Mouse (Mus musculus) splenic B cell, adult 2 months (primary cell): ENCODE measurements around the gene H2-Q6.
"Not testable (repeated sequence)": the region's sequence is repeated elsewhere in the genome, so short reads cannot be mapped to it uniquely, and the experiment has no call there.

Experiments used
- DNase-seq: peaks from one replicate; pipeline ENCODE4 v3.0.0-alpha.2; 2011; ENCODE audit warnings: low read depth, low spot score
- H3K27me3 ChIP-seq: 2 replicates; pipeline ENCODE4 v1.6.1; 2012; ENCODE audit warnings: mild to moderate bottlenecking, low read length, moderate library complexity, mixed read lengths; ENCODE audit not compliant: control insufficient read depth, poor library complexity, insufficient read depth, severe bottlenecking
- H3K36me3 ChIP-seq: 2 replicates; pipeline ENCODE4 v1.6.1; 2012; ENCODE audit warnings: mild to moderate bottlenecking, low read length, moderate library complexity, mixed read lengths; ENCODE audit not compliant: control insufficient read depth, poor library complexity, insufficient read depth, severe bottlenecking

H2-Q6 gene

DNA sequence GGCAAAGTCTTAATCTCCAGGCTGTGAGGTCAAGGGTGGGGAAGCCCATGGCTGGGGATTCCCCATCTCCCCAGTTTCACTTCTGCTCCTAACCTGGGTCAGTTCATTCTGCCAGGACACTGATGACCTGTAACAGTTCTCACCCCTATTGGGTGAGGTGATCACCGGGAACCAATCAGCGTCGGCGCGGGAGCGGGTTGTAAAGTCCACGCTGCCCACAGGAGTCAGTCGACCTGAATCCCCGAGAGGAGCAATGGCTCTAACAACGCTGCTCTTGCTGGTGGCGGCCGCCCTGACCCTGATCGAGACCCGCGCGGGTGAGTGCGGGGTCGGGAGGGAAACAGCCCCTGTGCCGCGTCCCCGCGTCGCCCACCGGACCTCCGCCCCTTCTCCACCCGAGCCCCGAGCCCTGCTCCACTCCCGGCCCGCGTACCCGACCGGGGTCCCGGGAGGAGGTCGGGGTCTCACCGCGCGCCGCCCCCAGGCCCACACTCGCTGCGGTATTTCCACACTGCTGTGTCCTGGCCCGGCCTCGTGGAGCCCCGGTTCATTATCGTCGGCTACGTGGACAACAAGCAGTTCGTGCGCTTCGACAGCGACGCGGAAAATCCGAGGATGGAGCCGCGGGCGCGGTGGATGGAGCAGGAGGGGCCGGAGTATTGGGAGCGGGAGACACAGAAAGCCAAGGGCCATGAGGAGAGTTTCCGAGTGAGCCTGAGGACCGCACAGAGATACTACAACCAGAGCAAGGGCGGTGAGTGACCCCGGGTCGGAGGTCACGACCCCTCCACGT is at the start of gene H2-Q6:
TSS of gene H2-Q6 (plus strand) at position 227 of the 793 bp plus-strand sequence.
- peak; percentile 97 for DNase-seq
- not testable (repeated sequence) for H3K27me3 ChIP-seq
- peaks cover 19% of the 10 kb centered on the region for H3K36me3 ChIP-seq

DNA sequence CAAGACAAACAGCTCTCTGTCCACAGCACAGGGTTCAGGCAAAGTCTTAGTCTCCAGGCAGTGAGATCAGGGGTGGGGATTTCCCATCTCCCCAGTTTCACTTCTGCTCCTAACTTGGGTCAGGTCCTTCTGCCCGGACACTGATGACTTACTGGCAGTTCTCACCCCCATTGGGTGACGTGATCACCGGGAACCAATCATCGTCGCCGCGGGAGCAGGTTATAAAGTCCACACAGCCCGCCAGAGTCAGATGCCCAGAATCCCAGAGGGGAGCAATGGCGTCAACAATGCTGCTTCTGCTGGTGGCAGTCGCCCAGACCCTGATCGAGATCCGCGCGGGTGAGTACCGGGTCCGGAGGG is 45.3 kb upstream of the H2-Q6 start, which contains the start of gene H2-Q4:
TSS of gene H2-Q4 (plus strand) at position 249 of the 360 bp plus-strand sequence.
- Histone ChIP-seq H3K36me3 (peaks cover 4% of the 10 kb centered on the region; the same call in 1 of the 2 replicates), H3K27me3 (no peaks in the 10 kb centered on the region)
- DNase-seq, result peak; percentile 99

DNA sequence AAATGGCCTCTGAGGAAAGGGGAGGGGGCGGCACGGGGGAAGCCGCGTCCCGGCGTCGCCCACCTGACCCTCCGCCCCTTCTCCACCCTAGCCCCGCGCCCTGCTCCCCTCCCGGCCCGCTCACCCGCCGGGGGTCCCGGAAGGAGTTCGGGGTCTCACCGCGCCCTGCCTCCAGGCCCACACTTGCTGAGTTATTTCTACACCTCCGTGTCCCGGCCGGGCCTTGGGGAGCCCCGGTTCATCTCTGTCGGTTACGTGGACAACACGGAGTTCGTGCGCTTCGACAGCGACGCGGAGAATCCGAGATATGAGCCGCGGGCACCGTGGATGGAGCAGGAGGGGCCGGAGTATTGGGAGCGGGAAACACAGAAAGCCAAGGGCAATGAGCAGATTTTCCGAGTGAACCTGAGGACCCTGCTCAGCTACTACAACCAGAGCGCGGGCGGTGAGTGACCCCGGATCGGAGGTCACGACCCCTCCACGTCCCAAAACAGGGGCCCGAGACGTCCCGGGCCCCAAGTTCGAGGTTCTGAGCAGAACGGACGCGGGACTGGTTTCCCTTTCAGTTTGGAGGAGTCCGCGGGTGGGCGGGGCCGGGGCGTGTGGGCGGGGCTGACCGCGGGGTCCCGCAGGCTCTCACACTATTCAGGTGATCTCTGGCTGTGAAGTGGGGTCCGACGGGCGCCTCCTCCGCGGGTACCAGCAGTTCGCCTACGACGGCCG is 44.8 kb upstream of the H2-Q6 start:
- DNase-seq, result peak; percentile 74
- Histone ChIP-seq H3K36me3 (peaks cover 4% of the 10 kb centered on the region; the same call in 1 of the 2 replicates), H3K27me3 (no peaks in the 10 kb centered on the region)

DNA sequence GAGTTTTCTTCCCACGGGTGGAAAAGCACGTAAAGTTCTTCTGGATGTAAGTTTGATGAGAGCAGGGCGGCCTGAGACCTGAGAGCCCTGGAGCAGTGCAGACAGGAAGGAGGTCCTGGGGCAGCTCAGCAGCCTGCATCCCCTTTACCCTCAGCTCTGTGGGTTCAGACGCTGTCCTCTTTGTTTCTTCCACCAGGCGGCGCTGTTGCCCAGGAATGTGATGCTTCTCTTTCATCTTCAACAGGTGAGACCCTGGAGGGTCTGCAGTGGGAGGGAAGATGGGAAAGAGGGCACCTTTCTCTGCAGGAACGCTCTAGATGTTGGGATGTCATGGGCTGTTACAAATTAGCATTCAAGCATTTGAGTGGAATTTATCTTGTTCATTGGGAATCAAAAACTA is 34.9 kb upstream of the H2-Q6 start:
- peak; percentile 77 for DNase-seq
- not testable (repeated sequence) for H3K36me3 ChIP-seq, H3K27me3 ChIP-seq

DNA sequence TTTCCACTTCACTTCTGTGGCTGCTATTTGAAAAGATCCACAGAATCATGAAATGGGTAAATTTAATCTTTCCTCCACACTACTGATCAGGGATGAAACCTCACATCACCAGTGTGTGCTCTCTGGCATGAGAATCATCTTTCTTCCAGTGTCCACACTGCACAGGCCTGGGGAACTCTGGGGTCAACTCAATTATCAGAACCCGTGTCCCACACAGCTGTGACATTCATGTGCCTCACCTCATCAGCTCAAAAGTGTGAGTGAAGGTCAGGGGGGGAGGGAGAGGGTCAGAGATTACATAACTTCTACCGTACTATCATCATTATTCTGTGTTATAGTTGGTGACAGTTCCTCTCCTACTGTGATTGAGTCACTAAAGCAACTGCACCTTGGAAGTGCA is 32.0 kb upstream of the H2-Q6 start:
- not testable (repeated sequence) for H3K27me3 ChIP-seq, DNase-seq, H3K36me3 ChIP-seq

DNA sequence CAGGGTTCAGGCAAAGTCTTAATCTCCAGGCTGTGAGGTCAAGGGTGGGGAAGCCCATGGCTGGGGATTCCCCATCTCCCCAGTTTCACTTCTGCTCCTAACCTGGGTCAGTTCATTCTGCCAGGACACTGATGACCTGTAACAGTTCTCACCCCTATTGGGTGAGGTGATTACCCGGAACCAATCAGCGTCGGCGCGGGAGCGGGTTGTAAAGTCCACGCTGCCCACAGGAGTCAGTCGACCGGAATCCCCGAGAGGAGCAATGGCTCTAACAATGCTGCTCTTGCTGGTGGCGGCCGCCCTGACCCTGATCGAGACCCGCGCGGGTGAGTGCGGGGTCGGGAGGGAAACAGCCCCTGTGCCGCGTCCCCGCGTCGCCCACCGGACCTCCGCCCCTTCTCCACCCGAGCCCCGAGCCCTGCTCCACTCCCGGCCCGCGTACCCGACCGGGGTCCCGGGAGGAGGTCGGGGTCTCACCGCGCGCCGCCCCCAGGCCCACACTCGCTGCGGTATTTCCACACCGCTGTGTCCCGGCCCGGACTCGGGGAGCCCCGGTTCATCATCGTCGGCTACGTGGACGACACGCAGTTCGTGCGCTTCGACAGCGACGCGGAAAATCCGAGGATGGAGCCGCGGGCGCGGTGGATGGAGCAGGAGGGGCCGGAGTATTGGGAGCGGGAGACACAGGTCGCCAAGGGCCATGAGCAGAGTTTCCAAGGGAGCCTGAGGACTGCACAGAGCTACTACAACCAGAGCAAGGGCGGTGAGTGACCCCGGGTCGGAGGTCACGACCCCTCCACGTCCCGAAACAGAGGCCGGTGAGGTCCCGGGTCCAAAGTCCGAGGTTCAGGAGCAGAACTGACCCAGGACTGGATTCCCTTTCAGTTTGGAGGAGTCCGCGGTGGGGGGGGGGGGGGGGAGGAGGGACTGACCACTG is 30.5 kb upstream of the H2-Q6 start:
- not testable (repeated sequence) for H3K27me3 ChIP-seq, H3K36me3 ChIP-seq
- peak; percentile 21 for DNase-seq

DNA sequence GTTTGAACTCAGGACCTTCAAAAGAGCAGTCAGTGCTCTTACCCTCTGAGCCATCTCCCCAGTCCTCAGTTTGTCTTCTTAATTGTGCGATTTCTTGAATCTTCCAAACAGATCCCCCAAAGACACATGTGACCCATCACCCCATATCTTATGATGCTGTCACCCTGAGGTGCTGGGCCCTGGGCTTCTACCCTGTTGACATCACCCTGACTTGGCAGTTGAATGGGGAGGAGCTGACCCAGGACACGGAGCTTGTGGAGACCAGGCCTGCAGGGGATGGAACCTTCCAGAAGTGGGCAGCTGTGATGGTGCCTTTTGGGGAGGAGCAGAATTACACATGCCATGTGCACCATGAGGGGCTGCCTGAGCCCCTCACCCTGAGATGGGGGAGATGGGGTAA is 27.7 kb upstream of the H2-Q6 start:
- H3K27me3 ChIP-seq, H3K36me3 ChIP-seq, DNase-seq: not testable (repeated sequence)

DNA sequence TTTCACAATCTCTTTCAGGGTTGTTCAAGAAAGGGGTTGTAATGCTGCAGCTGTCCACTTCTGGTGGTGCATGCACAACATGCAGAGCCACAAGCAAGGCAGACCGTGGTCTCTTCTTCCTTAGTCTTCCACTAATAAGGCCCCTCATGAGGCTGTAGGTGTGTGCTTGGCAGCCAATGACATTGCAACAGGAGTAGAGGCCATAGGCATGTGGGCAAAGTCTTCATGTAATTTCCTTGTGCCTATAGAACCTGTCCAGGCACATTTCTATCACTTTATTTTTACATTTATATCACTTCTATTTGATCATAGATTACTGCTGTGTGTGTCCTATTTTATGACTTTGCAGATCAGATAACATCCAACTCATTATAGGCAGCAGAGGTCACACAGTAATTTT is 11.6 kb upstream of the H2-Q6 start:
- H3K27me3 ChIP-seq, DNase-seq, H3K36me3 ChIP-seq: not testable (repeated sequence)

DNA sequence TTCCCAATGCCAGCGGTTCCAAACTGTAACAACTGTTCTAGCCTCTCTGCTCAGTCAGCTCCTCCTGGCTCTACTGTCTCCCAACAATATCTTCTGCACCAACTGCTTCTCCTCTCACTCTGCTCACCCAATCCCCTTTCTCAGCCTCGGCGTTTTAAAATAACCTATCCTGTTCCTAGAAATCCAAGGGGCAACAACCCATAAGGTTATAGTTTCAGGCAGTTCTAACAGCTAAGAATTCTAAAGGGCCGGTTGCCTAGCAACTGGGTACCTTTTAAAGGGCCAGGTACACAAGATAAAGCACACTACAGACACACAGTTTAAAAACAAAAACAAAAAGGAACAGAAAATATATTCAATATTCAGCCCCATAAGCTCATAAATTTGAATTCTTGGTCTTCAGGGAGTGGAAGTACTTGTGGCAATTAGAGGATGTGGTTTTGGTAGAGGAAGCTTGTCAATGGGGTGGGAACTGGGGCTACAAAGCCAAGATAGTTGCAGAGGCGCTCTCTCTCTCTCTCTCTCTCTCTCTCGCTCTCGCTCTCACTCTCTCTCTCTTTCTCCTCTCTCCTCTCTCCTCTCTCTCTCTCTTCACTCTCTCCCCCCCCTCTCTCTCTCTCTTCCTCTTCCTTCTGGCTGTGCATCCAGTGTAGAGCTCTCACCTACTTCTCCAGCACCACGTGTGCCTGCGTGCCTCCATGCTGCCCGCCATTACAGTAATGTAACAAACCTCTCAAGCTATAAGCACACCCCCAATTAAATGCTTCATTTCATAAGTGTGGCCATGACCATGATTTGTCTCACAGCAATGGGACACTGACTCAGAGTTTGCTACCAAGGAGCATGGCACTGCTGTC is 9.1 kb upstream of the H2-Q6 start:
- not testable (repeated sequence) for H3K36me3 ChIP-seq, DNase-seq, H3K27me3 ChIP-seq

DNA sequence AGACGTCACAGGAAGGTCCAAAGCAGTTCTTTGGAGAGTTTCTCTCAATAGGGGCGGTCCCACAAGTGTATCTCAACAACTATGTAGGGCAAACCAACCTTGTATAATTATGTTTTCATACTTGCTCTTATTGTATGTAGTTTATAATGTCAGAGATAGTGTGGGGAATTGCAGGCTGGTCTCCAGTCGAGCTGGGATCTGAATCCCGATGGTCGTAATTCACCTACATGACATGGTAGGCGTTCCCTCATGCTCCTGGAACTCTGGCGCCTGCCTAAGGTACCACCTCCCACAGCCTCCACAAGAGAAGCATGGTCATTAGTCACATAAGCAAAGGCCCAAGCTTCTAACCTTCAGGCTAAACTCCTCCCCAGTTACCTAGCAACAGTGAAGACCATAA is 5.9 kb upstream of the H2-Q6 start:
- H3K36me3 ChIP-seq, result no peaks in the 10 kb centered on the region
- H3K27me3 ChIP-seq, result no peaks in the 10 kb centered on the region; the same call in 1 of the 2 replicates
- DNase-seq, result peak; percentile 9

DNA sequence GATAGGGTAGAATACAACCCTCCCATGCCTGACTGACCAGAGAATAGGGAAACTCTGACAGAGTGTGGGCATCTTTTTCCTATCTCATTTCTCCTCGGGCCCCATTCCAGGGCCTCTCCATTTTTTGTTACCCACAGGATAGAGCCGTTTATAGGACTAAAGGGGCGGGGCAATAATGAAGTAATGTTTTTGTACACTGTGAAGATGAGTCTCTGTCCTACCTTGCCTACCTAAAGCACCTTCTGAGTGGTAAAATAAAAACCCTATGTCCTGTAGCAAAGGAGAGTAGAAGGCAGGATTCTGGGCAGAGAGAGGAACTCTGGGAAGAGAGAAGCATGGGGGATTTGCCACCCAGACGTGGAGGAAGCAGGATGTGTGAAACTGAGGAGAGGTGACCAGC is 5.1 kb upstream of the H2-Q6 start:
- not testable (repeated sequence) for DNase-seq, H3K27me3 ChIP-seq, H3K36me3 ChIP-seq

DNA sequence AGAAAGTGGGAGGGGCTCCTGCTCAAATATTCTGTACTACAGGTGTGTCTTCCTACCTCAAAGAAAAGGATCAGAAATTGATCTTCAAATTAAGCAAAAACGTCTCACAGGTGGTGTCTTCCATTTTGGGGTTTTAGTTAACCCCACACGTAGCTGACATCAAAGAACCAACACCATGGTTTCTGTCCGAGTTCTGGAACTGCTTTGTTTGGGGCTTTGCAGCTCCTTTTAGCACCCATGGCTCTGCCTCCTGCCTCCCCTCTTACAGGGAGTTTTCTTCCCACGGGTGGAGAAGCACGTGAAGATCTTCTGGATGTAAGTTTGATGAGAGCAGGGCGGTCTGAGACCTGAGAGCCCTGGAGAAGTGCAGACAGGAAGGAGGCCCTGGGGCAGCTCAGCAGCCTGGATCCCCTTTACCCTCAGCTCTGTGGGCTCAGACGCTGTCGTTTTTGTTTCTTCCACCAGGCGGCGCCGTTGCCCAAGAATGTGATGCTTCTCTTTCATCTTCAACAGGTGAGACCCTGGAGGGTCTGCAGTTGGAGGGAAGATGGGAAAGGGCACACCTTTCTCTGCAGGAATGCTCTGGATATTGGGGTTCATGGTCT is 4.3 kb upstream of the H2-Q6 start:
- DNase-seq, result peak; percentile 83
- not testable (repeated sequence) for H3K27me3 ChIP-seq, H3K36me3 ChIP-seq

DNA sequence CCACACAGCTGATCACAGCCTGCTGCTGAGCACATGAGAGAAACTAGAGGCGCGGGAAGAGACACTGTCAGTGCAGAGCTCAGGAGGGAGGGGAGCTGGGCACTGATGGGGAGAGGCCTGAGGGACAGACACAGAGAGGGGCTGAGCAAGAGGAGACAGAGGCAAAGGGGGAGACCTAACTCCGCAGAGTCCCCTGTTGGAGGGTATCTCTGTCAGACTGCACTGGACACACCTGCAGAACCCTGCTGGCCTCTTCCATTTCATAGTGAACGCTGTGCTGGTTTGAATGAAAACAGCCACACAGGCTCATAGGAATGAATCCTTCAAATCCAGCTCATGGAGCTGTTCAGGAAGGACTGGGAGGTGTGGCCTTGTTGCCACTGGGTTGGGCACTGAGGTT is 3.3 kb upstream of the H2-Q6 start:
- not testable (repeated sequence) for H3K27me3 ChIP-seq, H3K36me3 ChIP-seq
- DNase-seq, result peak; percentile 4

DNA sequence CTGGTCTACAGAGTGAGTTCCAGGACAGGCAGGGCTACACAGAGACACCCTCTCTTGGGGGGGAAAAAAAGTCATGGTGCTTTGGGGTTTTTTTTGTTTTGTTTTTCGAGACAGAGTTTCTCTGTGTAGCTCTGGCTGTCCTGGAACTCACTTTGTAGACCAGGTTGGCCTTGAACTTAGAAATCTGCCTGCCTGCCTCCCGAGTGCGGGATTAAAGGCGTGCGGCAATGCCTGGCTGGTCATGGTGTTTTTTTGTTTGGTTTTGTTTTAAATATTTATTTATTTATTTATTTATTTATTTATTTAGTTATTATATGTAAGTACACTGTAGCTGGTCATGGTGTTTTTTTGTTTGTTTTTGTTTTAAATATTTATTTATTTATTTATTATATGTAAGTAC is 2.3 kb upstream of the H2-Q6 start:
- not testable (repeated sequence) for DNase-seq, H3K36me3 ChIP-seq, H3K27me3 ChIP-seq
